Mouse (Mus musculus): Measurements from ENCODE around the gene Faap100.

GRCm38 (mm10) chr11:120382509-120382908 lies 3.9 kb upstream of the Faap100 start:
- TF ChIP-seq GATA1 (IDR thresholded peaks at IDR 0.05; ENCODE audit: borderline replicate concordance, low read length), result no peak
- TF ChIP-seq CTCF (IDR thresholded peaks at IDR 0.05; ENCODE audit: low read depth, low read length), result no peak
- no peak for TF ChIP-seq POLR2AphosphoS5 (IDR thresholded peaks at IDR 0.05; ENCODE audit: insufficient replicate concordance, low read depth, low read length)
